Comparison of ENCODE assay signal across 17 mouse cellular contexts in the genomic region with DNA sequence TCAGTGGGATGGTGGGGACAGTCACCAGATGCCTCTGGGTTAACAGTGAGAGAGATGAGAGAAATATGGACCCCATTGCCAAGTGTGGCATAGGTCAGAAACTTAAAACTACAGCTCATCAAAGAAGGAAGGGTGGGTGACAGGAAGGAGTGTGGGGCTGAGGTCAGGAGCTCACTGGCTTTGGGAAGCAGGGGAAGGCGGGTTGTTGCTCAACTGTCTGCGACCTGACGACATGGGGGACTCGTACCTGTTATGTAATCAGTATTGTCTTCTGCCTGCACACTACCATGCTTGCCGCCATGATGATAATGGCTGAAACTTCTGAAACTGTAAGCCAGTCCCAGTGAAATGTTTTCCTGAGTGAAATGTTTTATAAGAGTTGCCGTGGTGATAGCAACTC. TPM values are rescaled to one million over a fixed set of nuclear protein-coding genes. Genes with fewer than 3 reads are reported as not detected.
A peak's percentile ranks its signal among the peaks of the same experiment; 100 is the strongest.
DNase-seq lines count a peak whose midpoint lies in the region; ATAC-seq lines count a peak whose summit lies in the region.
"Had no signal": no experiment of that assay in that cellular context is flagged by ENCODE, and none has a peak within 500 bp of the region (broad histone marks: within the 10 kb centered on the region; RNA-seq: fewer than 3 reads in every experiment).

No protein-coding gene starts in this region.

- peak; percentile 56; the same call in 1 of the 2 replicates for ATAC-seq in common myeloid progenitor, adult 5-6 weeks (replicated peaks; ENCODE audit: low read depth, poor library complexity, severe bottlenecking)
- ATAC-seq in monocyte, adult 5-6 weeks (replicated peaks; ENCODE audit: insufficient number of reproducible peaks, low FRiP score, low TSS enrichment, poor library complexity, severe bottlenecking) = peak; percentile 72
- ATAC-seq: forebrain, embryonic 14.5 days; Patski had no signal

- peak; percentile 10 for DNase-seq in kidney, postnatal 14 days
- DNase-seq in kidney, adult 11 months = no peak
- peak; percentile 52 for DNase-seq in lung, postnatal 36 days
- no peak for DNase-seq in left cerebral cortex, postnatal 36 days (ENCODE audit: low spot score in 2 of 2)
- no peak for DNase-seq in kidney, adult 18-20 months
- no peak for DNase-seq in layer of hippocampus, adult 9-10 months (ENCODE audit: low spot score)
- DNase-seq: adrenal gland, postnatal 10 days; cerebellum, adult 11 months; cerebellum, adult 9-10 months; cerebellum, postnatal 25 days; gastrocnemius, adult 2 months; gastrocnemius, postnatal 25 days; heart, adult 11 months had no signal

- intact Hi-C loops in left cerebral cortex, postnatal 36 days (cut with DNase I) = no loop called here

RNA-seq across cellular contexts. Expression of a gene that starts 54.0 kb away (rescaled TPM):
- 6.4 and 7.3 TPM in 2 replicates for total RNA-seq in common myeloid progenitor, adult 5-6 weeks (2017)
- total RNA-seq in monocyte, adult 5-6 weeks (2017) = 272 to 357 TPM (median 343 TPM) in 3 replicates
- total RNA-seq in left cerebral cortex, postnatal 36 days (2021) = 1 to 10 TPM; 7.5 to 7.9 TPM

Comparison
In these comparisons a context has a peak if more than half of its experiments do, and no peak if none do; other contexts are left out.
1. DNase-seq: peak in kidney, postnatal 14 days (single experiment) and lung, postnatal 36 days (single experiment); none in kidney, adult 11 months (single experiment), left cerebral cortex, postnatal 36 days (0 of 2), kidney, adult 18-20 months (single experiment) and layer of hippocampus, adult 9-10 months (single experiment).
2. RNA of a gene that starts 54.0 kb away (total RNA-seq): 272 to 357 TPM in monocyte, adult 5-6 weeks; 7.5 to 7.9 TPM in left cerebral cortex, postnatal 36 days and 6.4 to 7.3 TPM in common myeloid progenitor, adult 5-6 weeks; every median in the first group is over 10 times any median in the second.